Mouse (Mus musculus) forebrain, embryonic 15.5 days (tissue): ENCODE measurements at regions not wholly inside any gene's neighbourhood (a gene's known extent, or its start where the extent isn't known, plus 50 kb on each side); places are given as distances from the start of the nearest gene placed in this dataset.

Experiments used
- ATAC-seq: fragments of 200-750 bp; cut with Nextera tagmentation; replicated peaks from 2 replicates; pipeline ENCODE4 v1.8.0; 2017; ENCODE audit warnings: mild to moderate bottlenecking, moderate TSS enrichment, moderate library complexity
- H3K27ac ChIP-seq: fragments of 300-500 bp; sonication (generic); replicated peaks from 2 replicates; pipeline ENCODE4 v1.5.1; 2015; ENCODE audit warnings: mild to moderate bottlenecking, inconsistent platforms
- H3K27me3 ChIP-seq: fragments of 300-500 bp; sonication (generic); 2 replicates; pipeline ENCODE4 v1.6.1; 2015; ENCODE audit warnings: inconsistent platforms
- H3K36me3 ChIP-seq: fragments of 300-500 bp; sonication (generic); 2 replicates; pipeline ENCODE4 v1.6.1; 2015; ENCODE audit warnings: mild to moderate bottlenecking, inconsistent platforms
- H3K4me1 ChIP-seq: fragments of 300-500 bp; sonication (generic); 2 replicates; pipeline ENCODE4 v1.6.1; 2015; ENCODE audit warnings: inconsistent platforms
- H3K4me2 ChIP-seq: fragments of 300-500 bp; sonication (generic); replicated peaks from 2 replicates; pipeline ENCODE4 v1.6.1; 2015; ENCODE audit warnings: mild to moderate bottlenecking, inconsistent platforms
- H3K4me3 ChIP-seq: fragments of 300-500 bp; sonication (generic); 2 replicates; pipeline ENCODE4 v1.5.1; 2015; ENCODE audit warnings: mild to moderate bottlenecking, inconsistent platforms
- H3K9ac ChIP-seq: fragments of 300-500 bp; sonication (generic); replicated peaks from 2 replicates; pipeline ENCODE4 v1.6.1; 2015; ENCODE audit warnings: mild to moderate bottlenecking, inconsistent platforms
- H3K9me3 ChIP-seq: fragments of 300-500 bp; sonication (generic); 2 replicates; pipeline ENCODE4 v1.6.1; 2016; ENCODE audit warnings: inconsistent platforms
- WGBS: fragments of 180-500 bp; shearing (Covaris S2); methylation state at CpG from one replicate; pipeline ENCODE4 v1.1.7; 2015; ENCODE audit warnings: mixed read lengths; 5-methylcytosine and 5-hydroxymethylcytosine counted together

- H3K27me3 ChIP-seq: no peaks in the 10 kb centered on the region
- no peaks in the 10 kb centered on the region for H3K4me1 ChIP-seq
- H3K36me3 ChIP-seq: no peaks in the 10 kb centered on the region
- WGBS: 68% methylated on average over 8 of the region's 8 CpGs
- H3K4me3 ChIP-seq: no peak overlapping the region
- no peak overlapping the region for H3K9ac ChIP-seq
- no peak overlapping the region for H3K27ac ChIP-seq
- H3K9me3 ChIP-seq: no peaks in the 10 kb centered on the region
- no peak for ATAC-seq
- no peak overlapping the region for H3K4me2 ChIP-seq
Measured at GRCm38 (mm10) chr8:10775202-10776010, 232.9 kb downstream of the Irs2 start.

GRCm38 (mm10) chr8:10774778-10775177 lies 233.5 kb downstream of the Irs2 start:
- ATAC-seq: no peak
- Histone ChIP-seq H3K4me2 (no peak overlapping the region), H3K27ac (no peak overlapping the region), H3K4me1 (no peaks in the 10 kb centered on the region), H3K9ac (no peak overlapping the region), H3K4me3 (no peak overlapping the region), H3K27me3 (no peaks in the 10 kb centered on the region), H3K9me3 (no peaks in the 10 kb centered on the region), H3K36me3 (no peaks in the 10 kb centered on the region)
- WGBS: 91% methylated on average over 3 of the region's 3 CpGs

- no peak overlapping the region for H3K27ac ChIP-seq
- no peak overlapping the region for H3K4me2 ChIP-seq
- no peaks in the 10 kb centered on the region for H3K9me3 ChIP-seq
- H3K4me3 ChIP-seq: no peak overlapping the region
- WGBS: 57% methylated on average over 4 of the region's 4 CpGs
- H3K36me3 ChIP-seq: no peaks in the 10 kb centered on the region
- H3K9ac ChIP-seq: no peak overlapping the region
- no peaks in the 10 kb centered on the region for H3K4me1 ChIP-seq
- ATAC-seq: no peak
- no peaks in the 10 kb centered on the region for H3K27me3 ChIP-seq
Measured at GRCm38 (mm10) chr8:10768181-10768580, 240.1 kb downstream of the Irs2 start.

- no peak for ATAC-seq
- Histone ChIP-seq H3K36me3 (no peaks in the 10 kb centered on the region), H3K4me1 (peaks cover 26% of the 10 kb centered on the region), H3K4me3 (no peak overlapping the region), H3K27me3 (no peaks in the 10 kb centered on the region), H3K9ac (no peak overlapping the region), H3K4me2 (no peak overlapping the region), H3K9me3 (no peaks in the 10 kb centered on the region), H3K27ac (no peak overlapping the region)
- WGBS: 93% methylated on average over 2 of the region's 2 CpGs
Measured at GRCm38 (mm10) chr8:10763907-10764306, 244.4 kb downstream of the Irs2 start.

- Histone ChIP-seq H3K36me3 (no peaks in the 10 kb centered on the region), H3K9ac (no peak overlapping the region), H3K4me3 (no peak overlapping the region), H3K9me3 (no peaks in the 10 kb centered on the region), H3K4me1 (peaks cover 26% of the 10 kb centered on the region), H3K27ac (peak overlapping the region; percentile 88), H3K4me2 (no peak overlapping the region), H3K27me3 (no peaks in the 10 kb centered on the region)
- WGBS: 9% methylated on average over 11 of the region's 11 CpGs
- ATAC-seq: peak; percentile 38
Measured at GRCm38 (mm10) chr8:10761694-10762305, 246.5 kb downstream of the Irs2 start.

GRCm38 (mm10) chr8:10760851-10761693 lies 247.2 kb downstream of the Irs2 start:
- ATAC-seq: peak; percentile 94
- H3K27me3 ChIP-seq: no peaks in the 10 kb centered on the region
- WGBS: 2% methylated on average over 17 of the region's 17 CpGs
- H3K4me2 ChIP-seq: peak overlapping the region; percentile 7
- H3K36me3 ChIP-seq: no peaks in the 10 kb centered on the region
- H3K4me1 ChIP-seq: peaks cover 26% of the 10 kb centered on the region
- no peak overlapping the region for H3K4me3 ChIP-seq
- peak overlapping the region; percentile 88 for H3K27ac ChIP-seq
- no peaks in the 10 kb centered on the region for H3K9me3 ChIP-seq
- H3K9ac ChIP-seq: no peak overlapping the region

- WGBS: 19% methylated on average over 6 of the region's 6 CpGs
- Histone ChIP-seq H3K4me2 (no peak overlapping the region), H3K4me3 (no peak overlapping the region), H3K36me3 (no peaks in the 10 kb centered on the region), H3K27me3 (no peaks in the 10 kb centered on the region), H3K27ac (peak overlapping the region; percentile 88), H3K4me1 (peaks cover 26% of the 10 kb centered on the region), H3K9ac (no peak overlapping the region), H3K9me3 (no peaks in the 10 kb centered on the region)
- no peak for ATAC-seq
Measured at GRCm38 (mm10) chr8:10760231-10760630, 248.0 kb downstream of the Irs2 start.

- H3K9me3 ChIP-seq: no peaks in the 10 kb centered on the region
- H3K27ac ChIP-seq: no peak overlapping the region
- no peak overlapping the region for H3K9ac ChIP-seq
- no peak for ATAC-seq
- WGBS: 88% methylated on average over 4 of the region's 4 CpGs
- H3K36me3 ChIP-seq: no peaks in the 10 kb centered on the region
- H3K27me3 ChIP-seq: no peaks in the 10 kb centered on the region
- H3K4me2 ChIP-seq: no peak overlapping the region
- no peak overlapping the region for H3K4me3 ChIP-seq
- H3K4me1 ChIP-seq: peaks cover 41% of the 10 kb centered on the region
Measured at GRCm38 (mm10) chr8:10758151-10758550, 250.1 kb downstream of the Irs2 start.

GRCm38 (mm10) chr8:10754986-10755308 lies 253.3 kb downstream of the Irs2 start:
- no peaks in the 10 kb centered on the region for H3K27me3 ChIP-seq
- H3K4me2 ChIP-seq: no peak overlapping the region
- WGBS: 64% methylated on average over 4 of the region's 4 CpGs
- H3K4me3 ChIP-seq: no peak overlapping the region
- H3K36me3 ChIP-seq: no peaks in the 10 kb centered on the region
- peak; percentile 36; the same call in 1 of the 2 replicates for ATAC-seq
- H3K4me1 ChIP-seq: peaks cover 21% of the 10 kb centered on the region
- H3K27ac ChIP-seq: no peak overlapping the region
- no peaks in the 10 kb centered on the region for H3K9me3 ChIP-seq
- H3K9ac ChIP-seq: no peak overlapping the region

GRCm38 (mm10) chr8:10754232-10754985 lies 253.8 kb downstream of the Irs2 start:
- Histone ChIP-seq H3K27ac (peak overlapping the region; percentile 13; the same call in 1 of the 2 replicates), H3K9ac (no peak overlapping the region), H3K4me1 (peaks cover 18% of the 10 kb centered on the region), H3K4me2 (no peak overlapping the region), H3K9me3 (no peaks in the 10 kb centered on the region), H3K4me3 (no peak overlapping the region), H3K36me3 (no peaks in the 10 kb centered on the region), H3K27me3 (no peaks in the 10 kb centered on the region)
- peak; percentile 39; the same call in 1 of the 2 replicates for ATAC-seq
- WGBS: 31% methylated on average over 13 of the region's 13 CpGs

GRCm38 (mm10) chr8:10753056-10753455 lies 255.2 kb downstream of the Irs2 start:
- Histone ChIP-seq H3K4me1 (peaks cover 18% of the 10 kb centered on the region), H3K4me3 (no peak overlapping the region), H3K36me3 (no peaks in the 10 kb centered on the region), H3K9ac (no peak overlapping the region), H3K27ac (no peak overlapping the region), H3K4me2 (no peak overlapping the region), H3K27me3 (no peaks in the 10 kb centered on the region), H3K9me3 (no peaks in the 10 kb centered on the region)
- WGBS: 64% methylated on average over 6 of the region's 6 CpGs
- no peak for ATAC-seq
